Mouse (Mus musculus): ENCODE measurements around the gene Nfib. TPM values are rescaled to one million over a fixed set of nuclear protein-coding genes. Genes with fewer than 3 reads are reported as not detected.

The Nfib gene
- total and polyA plus RNA-seq, 3 experiments: not detected

DNA sequence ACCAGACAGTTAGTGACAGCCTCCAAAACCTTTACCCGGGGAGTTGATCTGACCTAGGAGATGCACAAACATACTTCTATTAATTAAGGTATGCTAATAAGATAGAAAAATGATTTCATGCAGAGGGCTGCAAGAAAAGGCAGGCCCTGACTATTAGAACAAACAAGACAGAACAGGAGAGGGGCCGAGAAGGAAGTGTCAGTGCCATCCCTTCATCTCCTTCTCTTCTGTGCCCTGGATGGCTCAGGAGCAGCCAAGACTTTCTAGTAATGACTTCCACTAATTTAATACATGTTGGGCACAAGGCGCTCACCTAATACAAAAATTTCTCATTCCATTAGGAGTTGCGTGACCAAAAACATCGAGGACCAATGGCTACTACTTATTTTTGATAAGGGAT, 118.9 kb downstream of the Nfib start:
- no peak for DNase-seq (ENCODE audit: low read depth, low spot score)
- Histone ChIP-seq H3K79me2 (ENCODE audit: control insufficient read depth, insufficient read depth, low read length, poor library complexity) (no peaks in the 10 kb centered on the region), H3K4me3 (ENCODE audit: control insufficient read depth in 1 of 2, insufficient read depth in 1 of 2, low read depth in 2 of 2, low read length in 2 of 2) (no peak overlapping the region), H3K27me3 (ENCODE audit: control insufficient read depth in 1 of 2, insufficient read depth in 2 of 2, low read length in 2 of 2) (no peaks in the 10 kb centered on the region), H3K9ac (ENCODE audit: control insufficient read depth, low read depth, low read length, poor library complexity, severe bottlenecking) (no peak overlapping the region), H3K27ac (ENCODE audit: control insufficient read depth, low read depth, low read length) (no peak overlapping the region), H3K4me1 (ENCODE audit: control insufficient read depth in 1 of 2, insufficient read depth in 2 of 2, low read length in 2 of 2) (no peaks in the 10 kb centered on the region), H3K9me3 (replicated peaks; ENCODE audit: insufficient read depth, low read length) (no peaks in the 10 kb centered on the region), H3K36me3 (ENCODE audit: control insufficient read depth in 1 of 2, insufficient read depth in 2 of 2, low read length in 2 of 2) (no peaks in the 10 kb centered on the region)
- TF ChIP-seq ZMIZ1 (IDR thresholded peaks at IDR 0.05; ENCODE audit: low read depth, low read length) (no peak), POLR2A (IDR thresholded peaks at IDR 0.05; ENCODE audit: control insufficient read depth in 1 of 2, insufficient read depth in 1 of 2, low read depth in 1 of 2, low read length in 2 of 2, poor library complexity in 1 of 2) (no peak), SMC3 (IDR thresholded peaks at IDR 0.05; ENCODE audit: low read depth, low read length) (no peak), BHLHE40 (IDR thresholded peaks at IDR 0.05; ENCODE audit: borderline replicate concordance, low read depth, low read length) (no peak), ZC3H11A (IDR thresholded peaks at IDR 0.05; ENCODE audit: low read depth, low read length) (no peak), E2F4 (IDR thresholded peaks at IDR 0.05; ENCODE audit: borderline replicate concordance, low read depth, low read length) (no peak), MYC (IDR thresholded peaks at IDR 0.05; ENCODE audit: low read depth, low read length) (no peak), EP300 (IDR thresholded peaks at IDR 0.05; ENCODE audit: low read depth in 1 of 2, low read length in 2 of 2) (no peak), ELF1 (IDR thresholded peaks at IDR 0.05; ENCODE audit: low read depth, low read length) (no peak), CTCF (IDR thresholded peaks at IDR 0.05 in 2 of 3, conservative IDR thresholded peaks at IDR 0.05 in 1 of 3; ENCODE audit: control insufficient read depth in 1 of 3, insufficient read depth in 1 of 3, low read depth in 2 of 3, low read length in 3 of 3, poor library complexity in 1 of 3, severe bottlenecking in 1 of 3) (no peak), MXI1 (IDR thresholded peaks at IDR 0.05; ENCODE audit: low read depth, low read length) (no peak), CHD2 (IDR thresholded peaks at IDR 0.05; ENCODE audit: low read length) (no peak), POLR2AphosphoS5 (IDR thresholded peaks at IDR 0.05; ENCODE audit: borderline replicate concordance, low read depth, low read length) (no peak), MEF2A (IDR thresholded peaks at IDR 0.05; ENCODE audit: extremely low read depth, insufficient replicate concordance, low read depth, low read length, poor library complexity, severe bottlenecking) (no peak)

DNA sequence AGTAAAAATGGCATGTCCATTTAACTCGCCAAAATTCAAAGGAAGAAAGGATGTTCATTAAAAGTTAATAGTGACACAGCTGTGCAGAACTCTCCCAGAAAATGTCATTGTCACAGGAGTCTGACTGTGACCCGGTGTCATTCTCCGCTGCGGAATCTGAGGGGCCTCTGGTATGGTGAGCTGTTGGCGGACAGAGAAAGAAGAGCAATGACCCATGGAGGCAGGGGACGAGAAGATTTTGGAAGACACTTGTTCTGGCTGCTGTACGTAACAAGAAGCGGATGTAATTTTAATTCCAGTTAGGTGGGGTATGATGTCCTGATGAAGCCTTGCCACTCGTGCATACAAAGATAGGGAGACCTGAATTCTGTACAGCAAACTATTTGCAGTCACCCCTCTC, 120.0 kb downstream of the Nfib start:
- no peak for DNase-seq (ENCODE audit: low read depth, low spot score)
- Histone ChIP-seq H3K36me3 (ENCODE audit: control insufficient read depth in 1 of 2, insufficient read depth in 2 of 2, low read length in 2 of 2) (no peaks in the 10 kb centered on the region), H3K4me1 (ENCODE audit: control insufficient read depth in 1 of 2, insufficient read depth in 2 of 2, low read length in 2 of 2) (no peaks in the 10 kb centered on the region), H3K9me3 (replicated peaks; ENCODE audit: insufficient read depth, low read length) (no peaks in the 10 kb centered on the region), H3K9ac (ENCODE audit: control insufficient read depth, low read depth, low read length, poor library complexity, severe bottlenecking) (no peak overlapping the region), H3K27ac (ENCODE audit: control insufficient read depth, low read depth, low read length) (no peak overlapping the region), H3K27me3 (ENCODE audit: control insufficient read depth in 1 of 2, insufficient read depth in 2 of 2, low read length in 2 of 2) (no peaks in the 10 kb centered on the region), H3K79me2 (ENCODE audit: control insufficient read depth, insufficient read depth, low read length, poor library complexity) (no peaks in the 10 kb centered on the region), H3K4me3 (ENCODE audit: control insufficient read depth in 1 of 2, insufficient read depth in 1 of 2, low read depth in 2 of 2, low read length in 2 of 2) (no peak overlapping the region)
- TF ChIP-seq MAX (IDR thresholded peaks at IDR 0.05; ENCODE audit: low read length): no peak
- no peak for TF ChIP-seq EP300 (IDR thresholded peaks at IDR 0.05; ENCODE audit: low read depth in 1 of 2, low read length in 2 of 2)
- no peak for TF ChIP-seq ELF1 (IDR thresholded peaks at IDR 0.05; ENCODE audit: low read depth, low read length)
- no peak for TF ChIP-seq POLR2AphosphoS2 (IDR thresholded peaks at IDR 0.05; ENCODE audit: low read length)
- TF ChIP-seq USF1 (IDR thresholded peaks at IDR 0.05; ENCODE audit: low read depth, low read length): no peak
- TF ChIP-seq ZNF384 (IDR thresholded peaks at IDR 0.05; ENCODE audit: low read depth, low read length): no peak
- no peak for TF ChIP-seq CTCF (IDR thresholded peaks at IDR 0.05 in 2 of 3, conservative IDR thresholded peaks at IDR 0.05 in 1 of 3; ENCODE audit: control insufficient read depth in 1 of 3, insufficient read depth in 1 of 3, low read depth in 2 of 3, low read length in 3 of 3, poor library complexity in 1 of 3, severe bottlenecking in 1 of 3)
- no peak for TF ChIP-seq MAZ (IDR thresholded peaks at IDR 0.05; ENCODE audit: low read depth, low read length)
- no peak for TF ChIP-seq NRF1 (IDR thresholded peaks at IDR 0.05; ENCODE audit: insufficient read depth, low read depth, low read length, poor library complexity, severe bottlenecking)
- TF ChIP-seq USF2 (IDR thresholded peaks at IDR 0.05; ENCODE audit: borderline replicate concordance in 1 of 2, insufficient read depth in 1 of 2, low read depth in 1 of 2, low read length in 2 of 2): no peak
- no peak for TF ChIP-seq MEF2A (IDR thresholded peaks at IDR 0.05; ENCODE audit: extremely low read depth, insufficient replicate concordance, low read depth, low read length, poor library complexity, severe bottlenecking)
